Mouse (Mus musculus) forebrain, embryonic 12.5 days (tissue): ENCODE data around the gene Rnf133. TPM values are rescaled to one million over a fixed set of nuclear protein-coding genes. Genes with fewer than 3 reads are reported as not detected.

Experiments used
- ATAC-seq: fragments of 200-750 bp; cut with Nextera tagmentation; 2 replicates; pipeline ENCODE4 v1.8.0; 2017; ENCODE audit warnings: moderate TSS enrichment; ENCODE audit not compliant: low FRiP score
- H3K27ac ChIP-seq: fragments of 300-500 bp; sonication (generic); 2 replicates; pipeline ENCODE4 v1.5.1; 2016; ENCODE audit warnings: mild to moderate bottlenecking
- H3K27me3 ChIP-seq: fragments of 300-500 bp; sonication (generic); 2 replicates; pipeline ENCODE4 v1.6.1; 2016; ENCODE audit warnings: mild to moderate bottlenecking
- H3K36me3 ChIP-seq: fragments of 300-500 bp; sonication (generic); replicated peaks from 2 replicates; pipeline ENCODE4 v1.6.1; 2016; ENCODE audit warnings: mild to moderate bottlenecking
- H3K4me1 ChIP-seq: fragments of 300-500 bp; sonication (generic); 2 replicates; pipeline ENCODE4 v1.6.1; 2016
- H3K4me2 ChIP-seq: fragments of 300-500 bp; sonication (generic); 2 replicates; pipeline ENCODE4 v1.6.1; 2016; ENCODE audit warnings: mild to moderate bottlenecking, moderate library complexity
- H3K4me3 ChIP-seq: fragments of 300-500 bp; sonication (generic); replicated peaks from 2 replicates; pipeline ENCODE4 v1.5.1; 2016; ENCODE audit warnings: mild to moderate bottlenecking
- H3K9ac ChIP-seq: fragments of 300-500 bp; sonication (generic); 2 replicates; pipeline ENCODE4 v1.6.1; 2016; ENCODE audit warnings: mild to moderate bottlenecking
- H3K9me3 ChIP-seq: fragments of 300-500 bp; sonication (generic); 2 replicates; pipeline ENCODE4 v1.6.1; 2016
- WGBS: fragments of 180-500 bp; shearing (Covaris S2); methylation state at CpG from one replicate; pipeline ENCODE4 v1.1.7; 2016; 5-methylcytosine and 5-hydroxymethylcytosine counted together
- polyA plus RNA-seq: library from polyadenylated mRNA; unstranded; fragments of >200 nt; fragmentation: Nextera tagmentation; extraction: Ambion mirVana; gene quantifications from 2 replicates; pipeline ENCODE4 v1.2.1, GENCODE M21; 2016

Rnf133 gene
- polyA plus RNA-seq, result not detected in 2 replicates

DNA sequence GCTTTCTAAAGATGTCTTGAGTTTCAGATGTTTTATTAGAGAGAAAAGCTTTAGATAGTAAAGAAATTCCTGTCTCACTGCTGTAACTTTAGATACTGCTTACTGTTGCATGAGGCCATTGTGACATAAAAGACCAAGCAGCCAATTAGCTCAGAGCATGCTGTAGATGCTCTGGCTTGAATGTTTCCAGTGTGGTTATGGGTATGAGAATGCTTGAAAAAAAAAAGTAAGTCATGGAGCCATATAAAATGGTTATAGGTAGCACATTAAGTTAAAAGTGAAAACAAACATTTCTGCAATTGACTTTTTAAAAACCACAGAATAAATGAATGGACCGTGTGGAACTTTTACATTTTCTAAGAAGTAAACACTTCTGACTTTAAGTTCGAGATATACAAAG, at the start of gene Rnf133:
TSS of gene Rnf133 (minus strand) at position 101 of the 400 bp plus-strand sequence.
- H3K4me1 ChIP-seq, result no peaks in the 10 kb centered on the region
- no peak within 1 kb of the TSS for H3K9ac ChIP-seq
- WGBS, result 92% methylated on average over 2 of the region's 2 CpGs
- no peaks in the 10 kb centered on the region for H3K9me3 ChIP-seq
- ATAC-seq, result no peak
- H3K27me3 ChIP-seq, result no peaks in the 10 kb centered on the region
- H3K4me3 ChIP-seq, result no peak within 1 kb of the TSS
- H3K36me3 ChIP-seq, result no peaks in the 10 kb centered on the region
- H3K27ac ChIP-seq, result no peak within 1 kb of the TSS
- H3K4me2 ChIP-seq, result no peak within 1 kb of the TSS

DNA sequence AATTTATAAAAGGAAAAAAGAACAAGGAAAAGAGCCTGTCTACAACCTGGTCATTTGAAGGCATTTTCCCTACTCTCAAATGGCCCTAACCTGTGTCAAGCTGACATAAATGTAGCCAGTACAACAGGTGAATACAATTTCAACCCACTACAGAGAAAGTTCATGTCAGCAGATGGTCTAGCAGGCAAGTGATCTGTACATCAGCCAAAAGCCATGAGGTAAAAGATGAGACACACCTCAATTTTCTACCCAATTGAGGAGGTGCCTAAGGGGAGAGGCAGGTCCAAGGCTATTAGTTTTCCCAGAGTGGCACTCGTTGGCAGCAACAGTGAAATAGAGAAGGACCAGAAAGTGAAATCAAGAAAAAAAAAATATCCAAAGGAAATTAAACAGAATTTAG, 28.1 kb upstream of the Rnf133 start:
- no peaks in the 10 kb centered on the region for H3K9me3 ChIP-seq
- ATAC-seq, result no peak

DNA sequence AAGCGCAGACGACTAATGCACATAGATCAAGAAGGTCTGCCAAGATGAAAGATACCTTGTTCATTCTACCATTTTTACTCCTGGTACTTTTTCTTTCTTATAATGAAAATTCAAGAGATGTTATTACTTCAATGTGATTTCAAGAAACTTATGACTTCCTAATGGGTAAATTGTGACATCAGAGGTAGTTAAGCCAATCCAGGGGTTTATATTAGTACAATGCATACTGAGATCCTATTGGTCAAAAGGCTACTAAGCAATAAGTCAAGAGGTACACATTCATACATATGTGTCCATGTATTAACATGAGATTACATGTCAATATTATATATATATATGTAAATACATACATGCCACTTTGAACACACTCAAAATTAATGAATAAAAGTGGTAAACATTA, 4.9 kb upstream of the Rnf133 start, which contains the start of gene Rnf148:
TSS of gene Rnf148 (minus strand) at position 101 of the 400 bp plus-strand sequence.
- H3K9me3 ChIP-seq, result no peaks in the 10 kb centered on the region
- H3K27me3 ChIP-seq, result no peaks in the 10 kb centered on the region
- no peaks in the 10 kb centered on the region for H3K36me3 ChIP-seq
- no peak within 1 kb of the TSS for H3K4me2 ChIP-seq
- H3K9ac ChIP-seq, result no peak within 1 kb of the TSS
- H3K4me1 ChIP-seq, result no peaks in the 10 kb centered on the region
- H3K4me3 ChIP-seq, result no peak within 1 kb of the TSS
- WGBS, result 96% methylated on average over 2 of the region's 2 CpGs
- no peak for ATAC-seq
- H3K27ac ChIP-seq, result no peak within 1 kb of the TSS

More for the DNA sequence above, 28.1 kb upstream of the Rnf133 start:
- Histone ChIP-seq H3K4me3 (no peak overlapping the region), H3K4me2 (no peak overlapping the region), H3K27ac (no peak overlapping the region), H3K4me1 (no peaks in the 10 kb centered on the region), H3K9ac (no peak overlapping the region), H3K27me3 (no peaks in the 10 kb centered on the region), H3K36me3 (no peaks in the 10 kb centered on the region)
- WGBS, result 81% methylated on average over 1 of the region's 1 CpGs

DNA sequence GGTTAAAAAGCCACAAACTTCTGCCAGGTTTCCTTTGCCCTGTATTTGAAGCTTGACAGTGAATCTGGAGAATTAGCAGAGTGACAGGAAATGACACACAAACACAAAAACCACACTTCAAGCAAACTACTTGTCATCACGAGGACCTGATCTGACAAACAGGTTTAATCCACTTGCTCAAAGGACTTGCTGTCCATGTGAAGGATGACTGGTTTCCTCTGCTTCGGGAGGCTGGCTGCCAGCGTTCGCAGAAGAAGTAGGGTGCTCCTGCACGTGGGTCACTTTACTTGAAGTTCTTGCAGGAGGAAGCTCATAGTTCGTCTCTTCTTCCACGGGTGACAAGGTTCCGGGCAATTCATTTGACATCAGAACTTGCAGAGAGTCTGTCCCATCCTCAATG, 1.4 kb downstream of the Rnf133 start:
- Histone ChIP-seq H3K27ac (no peak overlapping the region), H3K27me3 (no peaks in the 10 kb centered on the region), H3K4me3 (no peak overlapping the region), H3K4me2 (no peak overlapping the region), H3K9ac (no peak overlapping the region), H3K9me3 (no peaks in the 10 kb centered on the region), H3K36me3 (no peaks in the 10 kb centered on the region), H3K4me1 (no peaks in the 10 kb centered on the region)
- 90% methylated on average over 8 of the region's 8 CpGs for WGBS
- ATAC-seq, result no peak

DNA sequence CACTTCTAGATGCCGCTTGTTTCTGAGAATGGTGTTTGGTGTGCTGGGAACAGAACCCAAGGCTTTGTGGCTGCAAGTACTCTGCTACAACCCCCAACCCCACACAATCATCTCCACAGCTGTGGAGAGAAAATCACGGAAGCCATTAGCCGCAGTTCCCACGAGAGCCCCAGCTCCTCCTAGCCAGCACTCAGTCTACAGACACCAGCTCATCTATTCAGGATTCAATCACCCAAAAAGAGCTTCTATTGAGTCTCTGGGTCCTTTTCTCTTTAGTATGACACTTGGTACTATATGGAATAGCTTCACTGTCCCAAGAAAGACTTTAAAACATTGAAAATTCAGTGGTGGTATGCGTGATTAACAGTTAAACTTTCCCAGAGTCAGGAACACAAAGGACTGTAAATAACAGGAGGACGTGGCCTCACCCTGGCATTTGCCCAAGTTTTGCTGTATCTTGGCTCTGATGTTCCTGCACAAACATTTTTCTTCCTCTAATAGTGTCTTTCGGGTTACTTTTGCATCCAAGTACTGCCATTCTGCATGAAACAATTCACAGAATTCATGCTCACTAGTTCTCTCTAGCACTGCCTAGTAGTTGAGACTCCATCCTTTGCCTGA, 2.4 kb downstream of the Rnf133 start:
- Histone ChIP-seq H3K27ac (no peak overlapping the region), H3K9ac (no peak overlapping the region), H3K4me2 (no peak overlapping the region), H3K36me3 (no peaks in the 10 kb centered on the region), H3K4me3 (no peak overlapping the region), H3K9me3 (no peaks in the 10 kb centered on the region), H3K4me1 (no peaks in the 10 kb centered on the region), H3K27me3 (no peaks in the 10 kb centered on the region)
- 79% methylated on average over 7 of the region's 7 CpGs for whole genome bisulfite sequencing
- no peak for ATAC-seq

DNA sequence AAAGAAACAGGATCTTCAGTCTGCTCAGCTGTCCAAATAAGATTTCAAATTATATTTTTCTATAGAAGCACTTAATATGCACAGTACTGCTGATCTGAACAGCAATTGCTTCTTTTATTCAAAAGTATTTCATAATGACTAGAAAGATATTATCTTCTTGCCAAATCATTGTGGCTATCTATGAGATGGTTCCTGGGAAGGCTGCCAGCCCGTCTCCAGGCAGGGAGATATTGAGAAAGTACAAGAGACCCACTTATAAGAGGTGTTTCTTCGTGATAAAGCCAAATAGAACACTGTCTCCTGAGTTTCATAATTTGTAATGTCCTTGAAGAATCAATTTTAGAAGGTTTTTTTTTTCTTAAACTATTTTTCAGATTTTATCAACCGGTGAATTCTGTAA, 13.0 kb downstream of the Rnf133 start:
- H3K4me3 ChIP-seq, result no peak overlapping the region
- no peak overlapping the region for H3K9ac ChIP-seq
- H3K9me3 ChIP-seq, result no peaks in the 10 kb centered on the region
- no peaks in the 10 kb centered on the region for H3K27me3 ChIP-seq
- H3K27ac ChIP-seq, result no peak overlapping the region
- no peak for ATAC-seq
- H3K36me3 ChIP-seq, result no peaks in the 10 kb centered on the region
- 84% methylated on average over 3 of the region's 3 CpGs for WGBS
- no peak overlapping the region for H3K4me2 ChIP-seq
- H3K4me1 ChIP-seq, result no peaks in the 10 kb centered on the region

DNA sequence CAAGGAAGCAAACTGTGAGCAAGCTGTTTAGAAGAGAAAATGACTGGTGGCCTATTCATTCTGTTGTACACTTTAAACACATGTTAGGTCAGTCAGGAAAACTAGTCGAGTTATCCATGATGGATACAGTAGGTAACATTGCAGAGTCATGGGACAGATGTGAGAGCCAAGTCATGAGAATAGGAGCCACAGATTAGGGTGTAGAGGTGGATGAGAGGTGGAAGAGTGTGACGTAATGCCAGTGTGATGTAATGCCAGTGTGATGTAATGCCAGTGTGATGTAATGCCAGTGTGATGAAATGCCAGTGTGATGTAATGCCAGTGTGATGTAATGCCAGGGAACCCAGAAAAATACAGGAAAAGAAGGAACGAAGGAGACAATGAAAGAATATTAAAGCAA, 14.9 kb downstream of the Rnf133 start:
- Histone ChIP-seq H3K4me2 (no peak overlapping the region), H3K36me3 (no peaks in the 10 kb centered on the region), H3K4me1 (no peaks in the 10 kb centered on the region), H3K4me3 (no peak overlapping the region), H3K9ac (no peak overlapping the region), H3K27ac (no peak overlapping the region), H3K27me3 (no peaks in the 10 kb centered on the region), H3K9me3 (no peaks in the 10 kb centered on the region)
- 90% methylated on average over 3 of the region's 3 CpGs for WGBS
- ATAC-seq, result no peak

DNA sequence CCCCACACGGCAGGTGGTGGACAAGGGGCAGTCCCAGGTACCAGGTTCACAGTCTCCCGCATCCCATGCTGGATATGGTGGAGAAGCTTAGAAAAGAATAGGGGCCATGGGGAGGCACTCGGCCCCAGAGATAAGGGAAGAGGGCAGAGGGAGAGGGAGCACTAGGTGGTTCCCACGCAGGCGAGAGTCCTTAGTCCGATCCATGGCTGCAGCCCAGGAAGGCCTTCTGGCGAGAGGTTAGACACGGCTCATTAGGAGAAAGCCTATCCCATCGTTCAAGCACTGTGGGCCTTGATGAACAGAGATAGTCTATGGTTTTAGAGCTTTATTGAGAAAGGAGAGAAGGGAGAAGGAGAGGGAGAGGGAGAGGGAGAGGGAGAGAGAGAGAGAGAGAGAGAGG, 16.1 kb downstream of the Rnf133 start:
- no peaks in the 10 kb centered on the region for H3K4me1 ChIP-seq
- WGBS, result 84% methylated on average over 9 of the region's 9 CpGs
- no peak for ATAC-seq
- H3K4me2 ChIP-seq, result no peak overlapping the region
- no peak overlapping the region for H3K9ac ChIP-seq
- no peaks in the 10 kb centered on the region for H3K27me3 ChIP-seq
- no peaks in the 10 kb centered on the region for H3K36me3 ChIP-seq
- H3K9me3 ChIP-seq, result no peaks in the 10 kb centered on the region
- no peak overlapping the region for H3K4me3 ChIP-seq
- H3K27ac ChIP-seq, result no peak overlapping the region

DNA sequence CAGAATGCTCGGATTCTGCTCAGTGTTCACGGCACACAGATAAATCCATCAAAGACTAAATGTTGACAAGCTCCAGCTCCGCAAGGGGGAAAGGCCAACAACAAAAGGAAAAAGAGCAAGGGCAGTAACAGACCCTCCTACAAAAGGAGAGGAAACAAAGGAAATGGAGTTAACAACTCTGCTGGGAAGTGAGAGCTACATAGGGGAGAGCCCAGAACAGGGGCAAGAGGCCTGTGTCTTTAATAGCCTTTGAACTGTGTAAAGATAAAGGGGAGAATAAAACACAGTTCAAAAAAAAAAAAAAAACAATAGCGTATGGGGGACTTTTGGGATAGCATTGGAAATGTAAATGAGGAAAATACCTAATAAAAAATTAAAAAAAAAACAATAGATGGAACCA, 19.6 kb downstream of the Rnf133 start:
- H3K9ac ChIP-seq, result no peak overlapping the region
- H3K27me3 ChIP-seq, result no peaks in the 10 kb centered on the region
- H3K9me3 ChIP-seq, result no peaks in the 10 kb centered on the region
- WGBS, result 11% methylated on average over 4 of the region's 4 CpGs
- no peaks in the 10 kb centered on the region for H3K36me3 ChIP-seq
- H3K4me2 ChIP-seq, result no peak overlapping the region
- H3K27ac ChIP-seq, result no peak overlapping the region
- H3K4me1 ChIP-seq, result no peaks in the 10 kb centered on the region
- ATAC-seq, result no peak
- no peak overlapping the region for H3K4me3 ChIP-seq

Other genes with a start within 250 kb of the Rnf133 start
- gene Rnf148, start 4.8 kb upstream of the Rnf133 start, polyA plus RNA-seq, result not detected in 2 replicates
- gene Cadps2, start 189.1 kb upstream of the Rnf133 start, polyA plus RNA-seq, result 4.0 and 4.2 TPM in 2 replicates